Mouse (Mus musculus) fibroblast of lung, adult 2 months (primary cell): ENCODE data around the gene D630045J12Rik.

Experiments
- DNase-seq: peaks from one replicate; pipeline ENCODE4 v3.0.0-alpha.2; 2011; ENCODE audit warnings: low read depth

Gene D630045J12Rik

DNA sequence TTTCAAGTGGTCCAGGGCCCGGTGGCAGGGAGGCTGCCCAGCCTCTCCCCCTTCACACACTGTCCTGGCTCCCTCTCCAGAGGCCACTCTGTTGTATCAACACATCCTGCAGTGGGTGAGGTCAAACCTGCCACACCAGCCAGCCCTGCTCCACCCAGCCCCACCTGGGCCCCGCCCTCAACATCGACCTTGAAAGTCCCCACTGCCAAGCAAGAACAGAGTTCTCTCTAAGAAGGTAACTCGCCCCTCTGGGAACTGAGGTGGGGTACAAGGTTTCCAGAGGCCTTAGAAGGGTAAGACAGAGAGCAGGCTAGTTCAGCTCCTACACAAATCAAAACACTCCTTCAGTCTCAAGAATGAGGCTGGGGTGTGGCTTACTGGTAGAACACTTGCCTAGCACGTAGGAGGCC is 156.8 kb downstream of the D630045J12Rik start:
- no peak for DNase-seq

DNA sequence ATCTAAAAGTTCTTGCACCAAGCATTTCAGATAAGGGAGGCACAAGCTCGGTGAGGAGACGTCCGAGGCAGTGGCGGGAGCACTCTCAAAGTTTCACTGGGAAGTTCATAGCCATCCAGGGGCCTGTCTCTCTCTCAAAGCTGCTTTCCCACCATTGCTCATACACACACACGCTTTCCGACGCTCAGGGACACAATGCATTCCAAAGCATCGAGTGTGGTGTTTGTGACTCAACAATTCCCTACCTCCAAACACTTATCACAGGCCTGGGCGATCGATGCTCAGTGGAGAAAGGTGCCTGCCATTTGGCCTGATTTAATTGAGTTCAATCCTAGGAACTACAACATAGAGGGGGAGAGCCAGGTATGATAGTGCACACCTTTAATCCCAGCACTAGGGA is 159.1 kb downstream of the D630045J12Rik start:
- no peak for DNase-seq

DNA sequence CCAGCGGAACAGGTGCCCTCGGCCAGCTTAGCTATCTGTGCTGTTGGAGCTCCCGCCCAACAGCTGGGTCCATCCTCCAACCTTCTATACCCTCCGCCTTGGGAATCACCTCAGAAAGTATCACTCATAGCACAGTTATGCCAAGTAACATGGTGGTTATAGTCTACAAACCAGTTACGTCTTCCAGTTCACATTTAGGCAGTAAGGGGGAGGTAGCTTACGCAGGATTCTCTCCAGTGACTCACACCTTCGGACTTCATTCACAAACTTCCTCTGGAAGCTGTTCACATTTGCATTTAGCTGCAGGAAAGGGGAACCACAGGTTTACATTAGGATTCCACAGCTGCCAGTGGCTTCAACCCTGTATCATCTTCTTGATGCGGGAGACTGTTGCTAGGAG is 161.3 kb downstream of the D630045J12Rik start:
- no peak for DNase-seq

DNA sequence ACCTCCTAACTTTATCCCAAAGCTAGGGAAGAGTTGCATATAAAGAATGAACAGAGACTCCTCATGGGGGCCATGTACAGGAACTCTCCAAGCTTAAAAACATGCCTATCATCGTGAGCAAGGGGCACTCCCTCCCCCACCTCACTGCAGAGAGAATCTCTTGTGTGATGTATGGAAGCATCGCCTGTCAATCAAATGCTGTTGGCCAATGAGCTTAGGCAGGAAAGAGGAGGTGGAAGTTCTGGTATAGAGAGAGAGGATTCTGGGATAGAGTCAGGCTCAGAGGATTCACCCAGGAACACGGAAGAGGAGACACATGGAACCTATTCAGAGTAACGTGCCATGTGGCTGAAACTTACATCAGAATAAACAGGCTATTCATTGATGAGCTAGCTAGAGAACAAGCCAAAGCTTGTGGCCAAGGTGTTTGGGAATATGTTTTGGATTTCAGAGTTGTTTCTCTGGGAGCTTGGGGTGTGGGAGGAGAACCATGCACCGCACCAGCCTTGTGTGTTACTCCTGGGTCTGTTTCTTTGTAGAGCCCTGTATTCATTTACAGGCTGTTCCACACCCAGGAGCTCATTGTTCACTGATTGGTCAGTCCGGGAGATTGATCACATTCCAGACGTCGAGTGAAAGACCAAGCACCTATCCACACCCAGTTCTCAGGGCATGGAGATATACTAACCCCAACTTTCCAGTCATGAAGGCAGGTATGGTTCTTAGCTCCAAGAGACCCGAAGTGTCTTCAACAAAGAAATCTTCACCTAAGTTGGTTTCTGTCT is 166.4 kb downstream of the D630045J12Rik start:
- DNase-seq, result no peak

DNA sequence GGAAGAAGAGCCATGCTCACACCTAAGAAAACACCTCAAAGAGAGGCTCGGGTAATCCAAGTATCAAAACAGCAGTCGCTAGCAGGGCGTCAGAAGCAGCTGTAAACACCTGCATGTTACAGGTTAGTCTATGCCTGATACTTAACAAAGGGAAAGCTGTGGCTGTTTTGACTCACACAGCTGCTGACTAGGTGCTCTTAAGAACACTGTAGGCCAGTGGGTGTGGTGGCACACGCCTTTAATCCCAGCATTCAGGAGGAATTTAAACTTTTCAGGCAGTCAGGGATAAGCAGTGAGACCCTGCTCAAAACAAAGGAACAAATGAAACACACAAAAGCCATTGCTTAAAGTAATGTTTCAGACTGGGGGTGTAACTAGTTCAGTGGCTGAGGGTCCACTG is 170.6 kb downstream of the D630045J12Rik start:
- no peak for DNase-seq

DNA sequence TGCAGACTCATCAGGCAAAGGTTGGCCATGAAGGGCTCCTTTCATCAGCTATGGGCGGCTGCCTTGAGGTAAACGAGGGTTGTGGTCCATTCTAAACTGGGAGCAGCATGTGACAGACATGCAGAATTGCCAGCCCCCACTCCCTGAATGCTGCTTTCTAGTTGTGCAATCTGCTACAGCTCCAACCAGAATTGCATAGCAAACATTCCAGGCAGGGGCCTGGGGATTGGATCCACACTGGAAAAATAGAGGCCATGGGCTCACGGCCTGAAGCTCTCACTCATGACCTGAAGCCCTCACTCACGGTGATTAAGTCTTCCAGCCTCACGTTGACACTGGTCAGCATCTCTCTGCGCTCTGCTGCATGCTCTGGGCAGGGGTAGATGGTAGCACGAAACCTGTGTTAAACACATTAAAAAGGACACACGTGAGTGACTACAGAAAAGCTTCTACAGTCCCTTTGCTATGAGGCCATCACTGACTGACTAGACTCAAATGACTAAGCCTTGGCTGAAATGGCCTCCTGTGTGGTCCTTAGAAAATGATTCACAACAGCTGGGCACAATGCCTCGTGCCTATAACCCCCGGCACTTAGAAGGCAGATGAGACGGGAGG is 172.0 kb downstream of the D630045J12Rik start:
- DNase-seq, result peak; percentile 87

DNA sequence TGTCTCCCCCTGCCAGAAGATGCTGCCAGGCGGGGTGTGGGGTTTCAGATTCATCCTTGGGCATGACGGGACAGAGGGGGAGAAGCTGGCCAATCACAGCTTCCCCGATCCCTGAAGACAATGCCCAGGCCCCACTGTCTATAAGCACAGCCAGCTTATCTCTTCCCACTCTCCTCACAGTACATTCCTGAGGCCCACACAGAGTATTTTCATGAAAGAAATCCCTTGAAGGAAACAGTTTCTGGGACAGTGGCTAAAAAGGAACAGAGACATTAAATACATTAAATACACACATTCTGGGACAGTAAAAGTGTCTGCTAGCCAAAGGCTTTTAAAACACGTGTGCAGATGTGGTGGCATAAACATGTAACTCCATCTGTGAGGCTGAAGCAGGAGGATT is 173.4 kb downstream of the D630045J12Rik start:
- no peak for DNase-seq

DNA sequence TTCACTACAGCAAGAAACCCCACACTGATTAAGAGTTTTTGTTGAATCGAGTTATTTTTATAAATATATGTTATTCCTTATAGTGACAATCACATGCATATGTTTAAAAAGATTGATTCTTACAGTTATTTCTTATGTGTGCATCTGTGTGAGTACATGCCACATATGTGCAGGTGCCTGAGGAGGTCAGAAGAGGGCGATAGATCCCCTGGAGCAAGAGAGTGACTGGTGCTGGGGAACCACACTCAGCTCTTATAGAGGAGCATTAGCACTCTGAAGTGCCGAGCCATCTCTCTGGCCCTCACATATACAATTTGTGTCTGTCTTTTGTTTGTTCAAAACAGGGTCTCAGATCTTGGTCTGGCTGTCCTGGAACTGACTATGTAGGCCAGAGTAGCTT is 180.2 kb downstream of the D630045J12Rik start:
- no peak for DNase-seq
